Mouse (Mus musculus) ovary, adult 2 months (tissue): ENCODE data around the gene Pdcl. TPM values are rescaled to one million over a fixed set of nuclear protein-coding genes. Genes with fewer than 3 reads are reported as not detected.

Experiments
- polyA plus RNA-seq: library from polyadenylated mRNA; depleted of rRNA; stranded (reverse); fragments of >200 nt; gene quantifications from 2 replicates; pipeline ENCODE4 v1.2.3, GENCODE M21; 2012; rRNA removed

Gene Pdcl
- polyA plus RNA-seq = 10.4 and 11.4 TPM in 2 replicates

GRCm38 (mm10) chr2:37358633-37359540 is at the start of gene Pdcl:
Gene Pdcl, minus strand, starts transcription at chr2:37359332.

GRCm38 (mm10) chr2:37326215-37326614 is 32.9 kb downstream of the Pdcl start, which contains the start of gene Olfr368:
Gene Olfr368, plus strand, starts transcription at chr2:37326515.

Other genes starting within 250 kb of the Pdcl start
- not detected in 2 replicates for gene Olfr362, start 241.4 kb downstream of the Pdcl start, polyA plus RNA-seq
- gene Olfr364-ps1, start 220.0 kb downstream of the Pdcl start, polyA plus RNA-seq = not detected in 2 replicates
- gene Olfr365, start 171.1 kb downstream of the Pdcl start, polyA plus RNA-seq = not detected in 2 replicates
- not detected in 2 replicates for gene Olfr366, start 147.8 kb downstream of the Pdcl start, polyA plus RNA-seq
- gene Olfr368, start 32.8 kb downstream of the Pdcl start, polyA plus RNA-seq = not detected in 2 replicates
- gene Rc3h2, start 63.6 kb upstream of the Pdcl start, polyA plus RNA-seq = 4.4 and 7.3 TPM in 2 replicates
- gene Zbtb26, start 83.8 kb upstream of the Pdcl start, polyA plus RNA-seq = 2.8 and 3.5 TPM in 2 replicates
- 1.4 and 1.6 TPM in 2 replicates for gene Zbtb6, start 83.8 kb upstream of the Pdcl start, polyA plus RNA-seq
- gene Rabgap1, start 83.9 kb upstream of the Pdcl start, polyA plus RNA-seq = 6.7 and 7.3 TPM in 2 replicates
- 0.20 and 0.23 TPM in 2 replicates for gene Gpr21, start 157.0 kb upstream of the Pdcl start, polyA plus RNA-seq